Mouse (Mus musculus) hematopoietic stem cell, adult 5-6 weeks (primary cell): Measurements from ENCODE around the gene Slc35c2. TPM values are rescaled to one million over a fixed set of nuclear protein-coding genes. Genes with fewer than 3 reads are reported as not detected.

Experiments
- ATAC-seq, 2 experiments: fragments of 125-278 bp in 1 of 2; replicated peaks in 1 of 2; 2 replicates each; pipeline ENCODE4 v1.8.0; 2016 to 2017; ENCODE audit warnings: inconsistent platforms in 2 of 2, mild to moderate bottlenecking in 2 of 2, moderate number of reproducible peaks in 2 of 2, low read depth in 1 of 2, moderate TSS enrichment in 1 of 2; ENCODE audit not compliant: low FRiP score in 2 of 2, poor library complexity in 2 of 2, severe bottlenecking in 2 of 2, insufficient read depth in 1 of 2, low TSS enrichment in 1 of 2
- total RNA-seq: library from RNA; stranded (forward); fragments of 172-1452, 232-1000 nt; gene quantifications from 2 replicates; pipeline ENCODE4 v1.2.3, GENCODE M21; 2017

Slc35c2 gene
- total RNA-seq, 1 experiment from 2014 or later, result 57.6 TPM

- no peak for ATAC-seq
Observed at GRCm38 (mm10) chr2:165229050-165229449, 58.6 kb downstream of the Slc35c2 start.

Other genes with a start within 250 kb of the Slc35c2 start
- 0.94 and 3.4 TPM in 2 replicates for gene Cd40, start 232.2 kb downstream of the Slc35c2 start, total RNA-seq
- gene 1700025C18Rik, start 197.1 kb downstream of the Slc35c2 start, total RNA-seq, result not detected in 2 replicates
- not detected in 2 replicates for gene Cdh22, start 53.0 kb downstream of the Slc35c2 start, total RNA-seq
- gene Elmo2, start 38.6 kb upstream of the Slc35c2 start, total RNA-seq, result 24.3 and 27.3 TPM in 2 replicates
- gene Zfp663, start 80.9 kb upstream of the Slc35c2 start, total RNA-seq, result not detected in 2 replicates
- gene Zfp334, start 100.4 kb upstream of the Slc35c2 start, total RNA-seq, result 0.25 TPM in 1 of 2 replicates, not detected in the other
- gene Ocstamp, start 112.5 kb upstream of the Slc35c2 start, total RNA-seq, result not detected in 2 replicates
- gene Slc13a3, start 185.4 kb upstream of the Slc35c2 start, total RNA-seq, result not detected in 2 replicates
- 8.0 and 13.8 TPM in 2 replicates for gene Trp53rka, start 205.5 kb upstream of the Slc35c2 start, total RNA-seq
- 0.84 and 3.1 TPM in 2 replicates for gene Slc2a10, start 215.9 kb upstream of the Slc35c2 start, total RNA-seq